In the genomic region with DNA sequence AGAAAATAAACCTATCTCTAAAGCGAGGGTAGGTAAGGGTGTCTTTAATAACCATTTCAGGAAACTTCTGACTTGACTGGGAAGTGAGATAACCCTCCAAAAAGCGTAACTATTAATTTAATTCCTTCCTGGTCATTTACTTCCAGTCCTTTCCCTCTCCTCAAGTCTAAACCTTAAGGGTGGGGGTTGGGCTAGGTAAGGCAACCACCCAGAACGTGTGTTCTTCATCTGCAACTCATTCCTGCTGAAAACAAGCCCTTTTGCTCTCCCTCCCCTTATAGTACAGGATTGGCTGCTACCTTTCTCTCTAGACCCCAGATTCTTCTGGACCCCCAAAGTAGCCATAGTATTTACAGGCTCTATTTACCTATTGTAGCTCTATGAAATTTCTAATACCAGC, we compare ENCODE assay signal across 8 mouse cellular contexts. TPM values are rescaled to one million over a fixed set of nuclear protein-coding genes. Genes with fewer than 3 reads are reported as not detected.
A peak's percentile ranks its signal among the peaks of the same experiment; 100 is the strongest.
DNase-seq lines count a peak whose midpoint lies in the region; ATAC-seq lines count a peak whose summit lies in the region.

No protein-coding gene starts in this region.

- no peak for ATAC-seq in CD4-positive, CD25-positive, alpha-beta regulatory T cell, adult 4 months
- ATAC-seq in hindbrain, embryonic 12.5 days (ENCODE audit: low FRiP score): no peak
- ATAC-seq in midbrain, embryonic 16.5 days: no peak

- 0 out of 2 replicates have a peak, but pooled peaks cover 3% of the 10 kb centered on the region for H3K4me1 ChIP-seq in hindbrain, embryonic 12.5 days
- 0 out of 2 replicates have a peak, but pooled peaks cover 4% of the 10 kb centered on the region for H3K4me1 ChIP-seq in midbrain, embryonic 16.5 days (ENCODE audit: control insufficient read depth, insufficient read depth, low read length)

- intact Hi-C loops in left cerebral cortex, postnatal 10 days (cut with DNase I): no loop called here

- peak overlapping the region; percentile 49; the same call in 1 of the 2 replicates for H3K9ac ChIP-seq in hindbrain, embryonic 12.5 days
- H3K9ac ChIP-seq in midbrain, embryonic 16.5 days (ENCODE audit: low read depth, low read length): peak overlapping the region; percentile 52

- peak overlapping the region; percentile 52 for H3K4me2 ChIP-seq in hindbrain, embryonic 12.5 days (replicated peaks)
- peak overlapping the region; percentile 54 for H3K4me2 ChIP-seq in midbrain, embryonic 16.5 days (ENCODE audit: low read length)

- H3K9me3 ChIP-seq in hindbrain, embryonic 12.5 days (replicated peaks): no peaks in the 10 kb centered on the region
- no peaks in the 10 kb centered on the region for H3K9me3 ChIP-seq in midbrain, embryonic 16.5 days (replicated peaks; ENCODE audit: control insufficient read depth, low read length, poor library complexity, severe bottlenecking)

- H3K4me3 ChIP-seq in hindbrain, embryonic 12.5 days: peak overlapping the region; percentile 43
- H3K4me3 ChIP-seq in midbrain, embryonic 16.5 days (ENCODE audit: low read depth, low read length): peak overlapping the region; percentile 48

- peak overlapping the region; percentile 80 for H3K27ac ChIP-seq in hindbrain, embryonic 12.5 days
- peak overlapping the region; percentile 89 for H3K27ac ChIP-seq in midbrain, embryonic 16.5 days (ENCODE audit: low read length)

- no peaks in the 10 kb centered on the region for H3K27me3 ChIP-seq in hindbrain, embryonic 12.5 days
- H3K27me3 ChIP-seq in midbrain, embryonic 16.5 days (ENCODE audit: control insufficient read depth, insufficient read depth, low read depth, low read length): no peaks in the 10 kb centered on the region

- 12% methylated on average over 3 of the region's 3 CpGs for WGBS in hindbrain, embryonic 12.5 days
- WGBS in midbrain, embryonic 16.5 days: 7% methylated on average over 3 of the region's 3 CpGs

- no peaks in the 10 kb centered on the region for H3K36me3 ChIP-seq in hindbrain, embryonic 12.5 days
- no peaks in the 10 kb centered on the region for H3K36me3 ChIP-seq in midbrain, embryonic 16.5 days (ENCODE audit: control insufficient read depth, insufficient read depth, low read length)

- DNase-seq in CD4-positive, CD25-positive, alpha-beta regulatory T cell, adult 2 months (ENCODE audit: low read depth, low spot score): peak; percentile 20
- DNase-seq in retina, postnatal 1 day: peak; percentile 11
- no peak for DNase-seq in retina, embryonic 14.5 days (ENCODE audit: low spot score)
- DNase-seq in spleen, postnatal 10 days (ENCODE audit: low spot score in 2 of 2): no peak
- no peak for DNase-seq in left cerebral cortex, postnatal 10 days (ENCODE audit: extremely low spot score in 1 of 2, low spot score in 2 of 2)

RNA-seq across cellular contexts. Expression of gene Gnl3l, which starts 0.8 kb away (rescaled TPM):
- 10 to 100 TPM; 21.3 to 31.7 TPM for polyA plus RNA-seq in CD4-positive, CD25-positive, alpha-beta regulatory T cell, adult 4 months (2017; shearing (Covaris generic))
- 56.7 and 62.5 TPM in 2 replicates for polyA plus RNA-seq in hindbrain, embryonic 12.5 days (2016; fragmentation: Nextera tagmentation; extraction: Ambion mirVana)
- polyA plus RNA-seq in midbrain, embryonic 16.5 days (2015; fragmentation: Nextera tagmentation; extraction: Ambion mirVana): 94.7 and 95.9 TPM in 2 replicates
- total RNA-seq in left cerebral cortex, postnatal 10 days (2021): 100 to 1,000 TPM; 214 to 221 TPM

RNA-seq across cellular contexts. Expression of gene Fgd1, which starts 28.1 kb away (rescaled TPM):
- polyA plus RNA-seq in CD4-positive, CD25-positive, alpha-beta regulatory T cell, adult 4 months (2017; shearing (Covaris generic)): not detected
- polyA plus RNA-seq in hindbrain, embryonic 12.5 days (2016; fragmentation: Nextera tagmentation; extraction: Ambion mirVana): 14.5 and 16.0 TPM in 2 replicates
- 13.1 and 13.4 TPM in 2 replicates for polyA plus RNA-seq in midbrain, embryonic 16.5 days (2015; fragmentation: Nextera tagmentation; extraction: Ambion mirVana)
- 10 to 100 TPM; 31.2 to 31.7 TPM for total RNA-seq in left cerebral cortex, postnatal 10 days (2021)

Comparison
In these comparisons a context has a peak if more than half of its experiments do, and no peak if none do; other contexts are left out.
1. DNase-seq: peak in CD4-positive, CD25-positive, alpha-beta regulatory T cell, adult 2 months (single experiment) and retina, postnatal 1 day (single experiment); none in retina, embryonic 14.5 days (single experiment), spleen, postnatal 10 days (0 of 2) and left cerebral cortex, postnatal 10 days (0 of 2).
2. RNA of gene Fgd1, which starts 28.1 kb away (polyA plus RNA-seq): 14.5 to 16.0 TPM in hindbrain, embryonic 12.5 days and 13.1 to 13.4 TPM in midbrain, embryonic 16.5 days; not detected in CD4-positive, CD25-positive, alpha-beta regulatory T cell, adult 4 months; every median in the first group is over 10 times any median in the second.